In the genomic region with DNA sequence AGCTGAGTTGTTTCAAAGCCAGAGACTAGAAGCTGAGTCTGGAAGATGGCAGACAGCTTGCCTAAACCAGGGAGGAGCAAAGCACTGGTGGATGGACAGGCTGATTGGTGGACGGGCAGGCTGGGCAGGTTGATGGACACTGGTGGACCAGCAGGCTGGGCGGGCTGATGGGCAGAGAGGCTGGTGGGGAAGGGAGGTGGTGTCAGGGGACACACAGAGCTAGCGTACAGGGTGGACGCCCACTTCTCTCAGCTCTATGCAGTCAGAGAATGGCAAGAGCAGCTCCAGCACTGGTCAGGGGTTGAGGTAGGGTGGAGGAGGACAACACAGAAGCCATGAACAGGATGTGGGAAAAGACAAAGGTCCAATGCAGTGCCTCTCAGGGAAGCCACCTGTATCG, we compare ENCODE assay signal across 23 mouse cellular contexts. TPM values are rescaled to one million over a fixed set of nuclear protein-coding genes. Genes with fewer than 3 reads are reported as not detected.
DNase-seq lines count a peak whose midpoint lies in the region; ATAC-seq and TF ChIP-seq lines count a peak whose summit lies in the region.
"Had no signal": no experiment of that assay in that cellular context is flagged by ENCODE, and none has a peak within 500 bp of the region (broad histone marks: within the 10 kb centered on the region; RNA-seq: fewer than 3 reads in every experiment).

No protein-coding gene starts in this region.

- no peaks in the 10 kb centered on the region for H3K9me3 ChIP-seq in heart, embryonic 10.5 days
- H3K9me3 ChIP-seq in midbrain, embryonic 11.5 days (ENCODE audit: control insufficient read depth, low read length), result no peaks in the 10 kb centered on the region
- no peaks in the 10 kb centered on the region for H3K9me3 ChIP-seq in midbrain, embryonic 16.5 days (replicated peaks; ENCODE audit: control insufficient read depth, low read length, poor library complexity, severe bottlenecking)
- H3K9me3 ChIP-seq: embryonic facial prominence, embryonic 13.5 days; forebrain, embryonic 12.5 days; heart, embryonic 15.5 days; hindbrain, embryonic 10.5 days had no signal

- H3K4me2 ChIP-seq in midbrain, embryonic 11.5 days, result no peak overlapping the region
- no peak overlapping the region for H3K4me2 ChIP-seq in midbrain, embryonic 16.5 days (ENCODE audit: low read length)
- H3K4me2 ChIP-seq: embryonic facial prominence, embryonic 13.5 days; forebrain, embryonic 12.5 days; heart, embryonic 15.5 days; hindbrain, embryonic 14.5 days had no signal

- intact Hi-C loops in gastrocnemius, adult 2 months (cut with DNase I), result no loop called here

- no peak for TF ChIP-seq CTCF in gastrocnemius, adult 2 months (IDR thresholded peaks at IDR 0.05)

- peaks cover 24% of the 10 kb centered on the region for H3K4me1 ChIP-seq in heart, embryonic 10.5 days
- no peaks in the 10 kb centered on the region for H3K4me1 ChIP-seq in midbrain, embryonic 11.5 days (ENCODE audit: control insufficient read depth, insufficient read depth, low read length)
- no peaks in the 10 kb centered on the region for H3K4me1 ChIP-seq in midbrain, embryonic 16.5 days (ENCODE audit: control insufficient read depth, insufficient read depth, low read length)
- H3K4me1 ChIP-seq: forebrain, embryonic 12.5 days had no signal

- H3K9ac ChIP-seq in midbrain, embryonic 11.5 days (ENCODE audit: low read length), result no peak overlapping the region
- no peak overlapping the region for H3K9ac ChIP-seq in midbrain, embryonic 16.5 days (ENCODE audit: low read depth, low read length)
- H3K9ac ChIP-seq: embryonic facial prominence, embryonic 13.5 days; forebrain, embryonic 12.5 days; heart, embryonic 15.5 days; hindbrain, embryonic 14.5 days had no signal

- ATAC-seq in midbrain, embryonic 11.5 days (ENCODE audit: low FRiP score), result no peak
- no peak for ATAC-seq in midbrain, embryonic 16.5 days
- ATAC-seq in CD4-positive, CD25-positive, alpha-beta regulatory T cell, adult 4 months, result no peak
- ATAC-seq: activated CD4-positive, CD25-positive, alpha-beta regulatory T cell, adult 4 months; forebrain, embryonic 16.5 days; Patski had no signal

- peaks cover 19% of the 10 kb centered on the region for H3K27me3 ChIP-seq in heart, embryonic 10.5 days (ENCODE audit: insufficient read depth, poor library complexity, severe bottlenecking)
- no peaks in the 10 kb centered on the region for H3K27me3 ChIP-seq in midbrain, embryonic 11.5 days (ENCODE audit: control insufficient read depth, insufficient read depth, low read length)
- no peaks in the 10 kb centered on the region for H3K27me3 ChIP-seq in midbrain, embryonic 16.5 days (ENCODE audit: control insufficient read depth, insufficient read depth, low read depth, low read length)
- H3K27me3 ChIP-seq: embryonic facial prominence, embryonic 13.5 days; forebrain, embryonic 12.5 days; heart, embryonic 15.5 days; Patski had no signal

- H3K4me3 ChIP-seq in gastrocnemius, adult 2 months, result no peak overlapping the region
- no peak overlapping the region for H3K4me3 ChIP-seq in heart, embryonic 10.5 days
- H3K4me3 ChIP-seq in midbrain, embryonic 11.5 days (ENCODE audit: low read depth, low read length), result no peak overlapping the region
- H3K4me3 ChIP-seq in midbrain, embryonic 16.5 days (ENCODE audit: low read depth, low read length), result no peak overlapping the region
- H3K4me3 ChIP-seq: embryonic facial prominence, embryonic 13.5 days; forebrain, embryonic 12.5 days; heart, embryonic 15.5 days; hindbrain, embryonic 10.5 days had no signal

- H3K27ac ChIP-seq in gastrocnemius, adult 2 months, result no peak overlapping the region
- H3K27ac ChIP-seq in heart, embryonic 10.5 days, result no peak overlapping the region
- no peak overlapping the region for H3K27ac ChIP-seq in midbrain, embryonic 11.5 days (ENCODE audit: low read depth, low read length)
- no peak overlapping the region for H3K27ac ChIP-seq in midbrain, embryonic 16.5 days (ENCODE audit: low read length)
- H3K27ac ChIP-seq: embryonic facial prominence, embryonic 13.5 days; forebrain, embryonic 12.5 days; heart, embryonic 15.5 days; hindbrain, embryonic 10.5 days; hindbrain, embryonic 14.5 days had no signal

- no peaks in the 10 kb centered on the region for H3K36me3 ChIP-seq in heart, embryonic 10.5 days
- no peaks in the 10 kb centered on the region for H3K36me3 ChIP-seq in midbrain, embryonic 11.5 days (ENCODE audit: control insufficient read depth, insufficient read depth, low read length)
- no peaks in the 10 kb centered on the region for H3K36me3 ChIP-seq in midbrain, embryonic 16.5 days (ENCODE audit: control insufficient read depth, insufficient read depth, low read length)
- H3K36me3 ChIP-seq: embryonic facial prominence, embryonic 13.5 days; forebrain, embryonic 12.5 days; heart, embryonic 15.5 days; hindbrain, embryonic 10.5 days had no signal

- WGBS in heart, embryonic 10.5 days, result 73% methylated on average over 5 of the region's 5 CpGs
- 87% methylated on average over 5 of the region's 5 CpGs for WGBS in midbrain, embryonic 11.5 days
- WGBS in midbrain, embryonic 16.5 days, result 91% methylated on average over 5 of the region's 5 CpGs

- DNase-seq in gastrocnemius, adult 2 months, result peak; percentile 11
- no peak for DNase-seq in gastrocnemius, postnatal 4 days (ENCODE audit: low spot score in 2 of 2)
- peak; percentile 3 for DNase-seq in heart, postnatal 4 days
- no peak for DNase-seq in heart, embryonic 10.5 days (ENCODE audit: low spot score)
- peak; percentile 53 for DNase-seq in midbrain, embryonic 11.5 days (ENCODE audit: low spot score, missing footprints)
- peak; percentile 53 for DNase-seq in 3134 (ENCODE audit: extremely low read depth, insufficient read length, low spot score)
- DNase-seq: adrenal gland, postnatal 14 days; cerebellum, adult 11-12 months; cerebellum, adult 9-10 months; cerebellum, postnatal 25 days; heart, postnatal 14 days had no signal

RNA-seq across cellular contexts. Expression of gene Timp2, which starts 13.7 kb away (rescaled TPM):
- total RNA-seq in gastrocnemius, adult 2 months (2021), result 100 to 1,000 TPM in 1 of 2 experiments, 10 to 100 TPM in 1; 70.1 to 115 TPM
- 100 to 1,000 TPM; 211 to 244 TPM for total RNA-seq in gastrocnemius, postnatal 4 days (2021)
- total RNA-seq in heart, postnatal 4 days (2021), result 100 to 1,000 TPM; 206 to 223 TPM
- polyA plus RNA-seq in heart, embryonic 10.5 days (2016; fragmentation: Nextera tagmentation; extraction: Ambion mirVana), result 37.4 and 39.2 TPM in 2 replicates
- polyA plus RNA-seq in midbrain, embryonic 11.5 days (2014; fragmentation: Nextera tagmentation; extraction: Ambion mirVana), result 40.1 and 42.8 TPM in 2 replicates
- polyA plus RNA-seq in midbrain, embryonic 16.5 days (2015; fragmentation: Nextera tagmentation; extraction: Ambion mirVana), result 83.6 and 98.8 TPM in 2 replicates
- polyA plus RNA-seq in CD4-positive, CD25-positive, alpha-beta regulatory T cell, adult 4 months (2017; shearing (Covaris generic)), result 10 to 100 TPM in 1 of 2 experiments, 1 to 10 TPM in 1; 9.5 to 10.5 TPM

RNA-seq across cellular contexts. Expression of gene Cep295nl, which starts 27.0 kb away (rescaled TPM):
- 1 to 10 TPM; 1.0 to 1.1 TPM for total RNA-seq in gastrocnemius, adult 2 months (2021)
- total RNA-seq in gastrocnemius, postnatal 4 days (2021), result 1 to 10 TPM; 3.2 to 4.3 TPM
- 1 to 10 TPM; 1.9 to 2.5 TPM for total RNA-seq in heart, postnatal 4 days (2021)
- 0.20 and 0.38 TPM in 2 replicates for polyA plus RNA-seq in heart, embryonic 10.5 days (2016; fragmentation: Nextera tagmentation; extraction: Ambion mirVana)
- polyA plus RNA-seq in midbrain, embryonic 11.5 days (2014; fragmentation: Nextera tagmentation; extraction: Ambion mirVana), result 0.23 and 0.40 TPM in 2 replicates
- 0.10 and 0.15 TPM in 2 replicates for polyA plus RNA-seq in midbrain, embryonic 16.5 days (2015; fragmentation: Nextera tagmentation; extraction: Ambion mirVana)
- under 1 TPM; 0.32 to 0.52 TPM for polyA plus RNA-seq in CD4-positive, CD25-positive, alpha-beta regulatory T cell, adult 4 months (2017; shearing (Covaris generic))
- total RNA-seq: CH12.LX; granulocyte monocyte progenitor cell, adult 5-6 weeks had no signal
- polyA plus RNA-seq: hindbrain, embryonic 14.5 days had no signal

RNA-seq across cellular contexts. Expression of gene Lgals3bp, which starts 32.6 kb away (rescaled TPM):
- 10 to 100 TPM; 12.0 to 17.0 TPM for total RNA-seq in gastrocnemius, adult 2 months (2021)
- total RNA-seq in gastrocnemius, postnatal 4 days (2021), result 10 to 100 TPM; 16.3 to 19.6 TPM
- total RNA-seq in heart, postnatal 4 days (2021), result 10 to 100 TPM; 20.2 to 24.4 TPM
- 5.1 and 6.2 TPM in 2 replicates for polyA plus RNA-seq in heart, embryonic 10.5 days (2016; fragmentation: Nextera tagmentation; extraction: Ambion mirVana)
- 1.7 and 1.8 TPM in 2 replicates for polyA plus RNA-seq in midbrain, embryonic 11.5 days (2014; fragmentation: Nextera tagmentation; extraction: Ambion mirVana)
- 3.8 and 4.4 TPM in 2 replicates for polyA plus RNA-seq in midbrain, embryonic 16.5 days (2015; fragmentation: Nextera tagmentation; extraction: Ambion mirVana)
- 100 to 1,000 TPM in 1 of 2 experiments, 10 to 100 TPM in 1; 93.7 to 163 TPM for polyA plus RNA-seq in CD4-positive, CD25-positive, alpha-beta regulatory T cell, adult 4 months (2017; shearing (Covaris generic))

RNA-seq across cellular contexts. Expression of gene Cant1, which starts 49.6 kb away (rescaled TPM):
- total RNA-seq in gastrocnemius, adult 2 months (2021), result 10 to 100 TPM; 10.7 to 11.6 TPM
- 10 to 100 TPM; 20.1 to 20.7 TPM for total RNA-seq in gastrocnemius, postnatal 4 days (2021)
- total RNA-seq in heart, postnatal 4 days (2021), result 10 to 100 TPM; 19.6 to 20.2 TPM
- polyA plus RNA-seq in heart, embryonic 10.5 days (2016; fragmentation: Nextera tagmentation; extraction: Ambion mirVana), result 22.4 and 23.5 TPM in 2 replicates
- polyA plus RNA-seq in midbrain, embryonic 11.5 days (2014; fragmentation: Nextera tagmentation; extraction: Ambion mirVana), result 19.4 and 21.7 TPM in 2 replicates
- polyA plus RNA-seq in midbrain, embryonic 16.5 days (2015; fragmentation: Nextera tagmentation; extraction: Ambion mirVana), result 24.9 and 27.8 TPM in 2 replicates
- 10 to 100 TPM; 12.9 to 13.6 TPM for polyA plus RNA-seq in CD4-positive, CD25-positive, alpha-beta regulatory T cell, adult 4 months (2017; shearing (Covaris generic))

RNA-seq across cellular contexts. Expression of gene C1qtnf1, which starts 58.8 kb away (rescaled TPM):
- 10 to 100 TPM in 1 of 2 experiments, 1 to 10 TPM in 1; 7.9 to 12.6 TPM for total RNA-seq in gastrocnemius, adult 2 months (2021)
- total RNA-seq in gastrocnemius, postnatal 4 days (2021), result 10 to 100 TPM; 33.2 to 37.6 TPM
- total RNA-seq in heart, postnatal 4 days (2021), result 10 to 100 TPM; 21.2 to 25.1 TPM
- 2.7 and 3.3 TPM in 2 replicates for polyA plus RNA-seq in heart, embryonic 10.5 days (2016; fragmentation: Nextera tagmentation; extraction: Ambion mirVana)
- polyA plus RNA-seq in midbrain, embryonic 11.5 days (2014; fragmentation: Nextera tagmentation; extraction: Ambion mirVana), result 1.7 and 2.6 TPM in 2 replicates
- 4.1 and 4.2 TPM in 2 replicates for polyA plus RNA-seq in midbrain, embryonic 16.5 days (2015; fragmentation: Nextera tagmentation; extraction: Ambion mirVana)
- not detected for polyA plus RNA-seq in CD4-positive, CD25-positive, alpha-beta regulatory T cell, adult 4 months (2017; shearing (Covaris generic))
- total RNA-seq: granulocyte monocyte progenitor cell, adult 5-6 weeks had no signal
- polyA plus RNA-seq: activated CD4-positive, CD25-positive, alpha-beta regulatory T cell, adult 4 months had no signal

Comparison
In these comparisons a context has a peak if more than half of its experiments do, and no peak if none do; other contexts are left out.
1. DNase-seq: peak in gastrocnemius, adult 2 months (single experiment), heart, postnatal 4 days (single experiment), midbrain, embryonic 11.5 days (single experiment) and 3134 (single experiment); none in gastrocnemius, postnatal 4 days (0 of 2) and heart, embryonic 10.5 days (single experiment).
2. RNA of gene Lgals3bp, which starts 32.6 kb away (polyA plus RNA-seq): 93.7 to 163 TPM in CD4-positive, CD25-positive, alpha-beta regulatory T cell, adult 4 months; 5.1 to 6.2 TPM in heart, embryonic 10.5 days, 3.8 to 4.4 TPM in midbrain, embryonic 16.5 days and 1.7 to 1.8 TPM in midbrain, embryonic 11.5 days; every median in the first group is over 10 times any median in the second.